Mouse (Mus musculus): Measurements from ENCODE around the gene Chd3.
"Not testable (repeated sequence)": the region's sequence is repeated elsewhere in the genome, so short reads cannot be mapped to it uniquely, and the experiment has no call there.

Chd3 gene

GRCm38 (mm10) chr11:69406867-69407723 is 37.9 kb upstream of the Chd3 start:
- in situ Hi-C loops (cut with MboI; ENCODE audit: low sequenced_read_pairs), result no loop called here

- in situ Hi-C loops (cut with MboI; ENCODE audit: low sequenced_read_pairs), result no loop called here
Observed at GRCm38 (mm10) chr11:69406282-69406681, 37.1 kb upstream of the Chd3 start.

- in situ Hi-C loops (cut with MboI; ENCODE audit: low sequenced_read_pairs), result no loop called here
Observed at GRCm38 (mm10) chr11:69405397-69406200, 36.4 kb upstream of the Chd3 start.

GRCm38 (mm10) chr11:69404595-69405396 is 35.6 kb upstream of the Chd3 start:
- in situ Hi-C loops (cut with MboI; ENCODE audit: low sequenced_read_pairs), result no loop called here

- in situ Hi-C loops (cut with MboI; ENCODE audit: low sequenced_read_pairs), result no loop called here
Observed at GRCm38 (mm10) chr11:69403691-69404594, 34.7 kb upstream of the Chd3 start.

- in situ Hi-C loops (cut with MboI; ENCODE audit: low sequenced_read_pairs), result no loop called here
Observed at GRCm38 (mm10) chr11:69401987-69402386, 32.8 kb upstream of the Chd3 start.

- in situ Hi-C loops (cut with MboI; ENCODE audit: low sequenced_read_pairs), result no loop called here
Observed at GRCm38 (mm10) chr11:69401210-69401637, 32.0 kb upstream of the Chd3 start.

- in situ Hi-C loops (cut with MboI; ENCODE audit: low sequenced_read_pairs), result no loop called here
Observed at GRCm38 (mm10) chr11:69400083-69400850, 31.1 kb upstream of the Chd3 start.

GRCm38 (mm10) chr11:69399201-69400082 is 30.2 kb upstream of the Chd3 start:
- in situ Hi-C loops (cut with MboI; ENCODE audit: low sequenced_read_pairs), result no loop called here

- in situ Hi-C loops (cut with MboI; ENCODE audit: low sequenced_read_pairs), result no loop called here
Observed at GRCm38 (mm10) chr11:69398486-69399200, 29.4 kb upstream of the Chd3 start.

GRCm38 (mm10) chr11:69398059-69398458 is 28.9 kb upstream of the Chd3 start, which contains the start of gene Tmem88:
TSS of gene Tmem88 (minus strand) at chr11:69398234.
- in situ Hi-C loops (cut with MboI; ENCODE audit: low sequenced_read_pairs), result no loop called here

- in situ Hi-C loops (cut with MboI; ENCODE audit: low sequenced_read_pairs), result no loop called here
Observed at GRCm38 (mm10) chr11:69397581-69398057, 28.4 kb upstream of the Chd3 start.

GRCm38 (mm10) chr11:69396772-69397171 is 27.6 kb upstream of the Chd3 start:
- in situ Hi-C loops (cut with MboI; ENCODE audit: low sequenced_read_pairs), result no loop called here

GRCm38 (mm10) chr11:69395634-69396373 is 26.6 kb upstream of the Chd3 start:
- in situ Hi-C loops (cut with MboI; ENCODE audit: low sequenced_read_pairs), result no loop called here

GRCm38 (mm10) chr11:69395235-69395633 is 26.0 kb upstream of the Chd3 start, which contains the start of the genes Naa38 and Cyb5d1:
TSS of gene Naa38 (plus strand) at chr11:69395487.
TSS of gene Cyb5d1 (minus strand) at chr11:69395631.
- in situ Hi-C loops (cut with MboI; ENCODE audit: low sequenced_read_pairs), result not testable (repeated sequence)

GRCm38 (mm10) chr11:69394591-69395167 is 25.5 kb upstream of the Chd3 start:
- in situ Hi-C loops (cut with MboI; ENCODE audit: low sequenced_read_pairs), result not testable (repeated sequence)
